Mouse (Mus musculus) limb, embryonic 13.5 days (tissue): ENCODE data around the gene Prdx3. TPM values are rescaled to one million over a fixed set of nuclear protein-coding genes. Genes with fewer than 3 reads are reported as not detected.
"Not testable (repeated sequence)": the region's sequence is repeated elsewhere in the genome, so short reads cannot be mapped to it uniquely, and the experiment has no call there.

ENCODE experiments used
- ATAC-seq: fragments of 200-750 bp; cut with Nextera tagmentation; 2 replicates; pipeline ENCODE4 v1.8.0; 2017; ENCODE audit warnings: low read depth, moderate number of reproducible peaks, moderate TSS enrichment; ENCODE audit not compliant: low FRiP score
- H3K27ac ChIP-seq: fragments of 300-500 bp; sonication (generic); 2 replicates; pipeline ENCODE4 v1.5.1; 2015; ENCODE audit warnings: inconsistent platforms, mild to moderate bottlenecking, moderate library complexity
- H3K27me3 ChIP-seq: fragments of 300-500 bp; sonication (generic); 2 replicates; pipeline ENCODE4 v1.6.1; 2015; ENCODE audit warnings: mild to moderate bottlenecking, inconsistent platforms
- H3K36me3 ChIP-seq: fragments of 300-500 bp; sonication (generic); 2 replicates; pipeline ENCODE4 v1.6.1; 2015; ENCODE audit warnings: inconsistent platforms, mild to moderate bottlenecking, moderate library complexity
- H3K4me1 ChIP-seq: fragments of 300-500 bp; sonication (generic); 2 replicates; pipeline ENCODE4 v1.6.1; 2015; ENCODE audit warnings: inconsistent platforms
- H3K4me2 ChIP-seq: fragments of 300-500 bp; sonication (generic); replicated peaks from 2 replicates; pipeline ENCODE4 v1.6.1; 2015; ENCODE audit warnings: inconsistent platforms, mild to moderate bottlenecking, moderate library complexity
- H3K4me3 ChIP-seq: fragments of 300-500 bp; sonication (generic); 2 replicates; pipeline ENCODE4 v1.5.1; 2015; ENCODE audit warnings: moderate library complexity, mild to moderate bottlenecking, inconsistent platforms
- H3K9ac ChIP-seq: fragments of 300-500 bp; sonication (generic); 2 replicates; pipeline ENCODE4 v1.6.1; 2015; ENCODE audit warnings: mild to moderate bottlenecking, inconsistent platforms
- H3K9me3 ChIP-seq: fragments of 300-500 bp; sonication (generic); 2 replicates; pipeline ENCODE4 v1.6.1; 2016; ENCODE audit warnings: inconsistent platforms
- WGBS: fragments of 180-500 bp; shearing (Covaris S2); methylation state at CpG from one replicate; pipeline ENCODE4 v1.1.7; 2015; 5-methylcytosine and 5-hydroxymethylcytosine counted together
- polyA plus RNA-seq: library from polyadenylated mRNA; unstranded; fragments of >200 nt; fragmentation: Nextera tagmentation; extraction: Ambion mirVana; gene quantifications from 2 replicates; pipeline ENCODE4 v1.2.1, GENCODE M21; 2015

Gene Prdx3
- polyA plus RNA-seq, 1 experiment from 2014 or later, result 98.4 TPM

DNA sequence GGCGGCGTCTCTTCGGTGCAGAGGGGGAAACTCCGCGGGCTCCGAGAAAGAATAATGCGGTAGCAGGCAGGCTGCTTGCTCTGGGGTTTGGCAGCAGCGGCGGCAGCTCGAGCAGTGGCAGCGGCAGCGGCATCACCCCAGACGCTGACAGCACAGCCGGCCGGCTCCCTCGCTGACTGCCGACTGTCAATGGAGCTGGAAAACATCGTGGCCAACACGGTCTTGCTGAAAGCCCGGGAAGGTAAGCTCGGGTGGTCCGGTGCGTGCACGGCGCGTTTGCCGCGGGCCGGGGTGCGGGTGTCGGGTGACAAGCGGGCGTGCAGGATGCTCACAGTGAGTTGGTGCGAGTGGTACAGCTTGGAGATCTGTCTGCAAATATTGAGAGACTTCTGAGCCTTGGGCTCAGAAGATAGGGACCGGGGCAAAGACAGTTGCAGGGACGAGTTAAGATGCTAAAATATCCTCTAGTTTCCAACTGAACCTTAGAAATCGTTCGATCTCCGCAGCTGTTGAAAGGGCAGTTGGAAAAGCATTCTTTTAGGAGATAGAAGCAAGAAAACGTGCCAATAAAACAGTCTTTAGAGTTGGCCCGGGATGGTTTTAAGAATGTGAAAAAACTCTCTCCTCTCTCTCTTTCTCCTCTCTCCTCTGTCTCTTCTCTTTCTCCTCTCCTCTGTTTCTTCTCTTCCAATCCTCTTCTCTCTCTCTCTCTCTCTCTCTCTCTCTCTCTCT is 16.2 kb upstream of the Prdx3 start:
- ATAC-seq, result peak; percentile 48
- Histone ChIP-seq H3K36me3 (no peaks in the 10 kb centered on the region), H3K27me3 (no peaks in the 10 kb centered on the region), H3K4me3 (peak overlapping the region; percentile 73), H3K9me3 (no peaks in the 10 kb centered on the region), H3K27ac (peak overlapping the region; percentile 76), H3K4me2 (peak overlapping the region; percentile 73), H3K4me1 (peaks cover 17% of the 10 kb centered on the region), H3K9ac (peak overlapping the region; percentile 80)
- WGBS, result under 1% methylated on average over 39 of the region's 41 CpGs

DNA sequence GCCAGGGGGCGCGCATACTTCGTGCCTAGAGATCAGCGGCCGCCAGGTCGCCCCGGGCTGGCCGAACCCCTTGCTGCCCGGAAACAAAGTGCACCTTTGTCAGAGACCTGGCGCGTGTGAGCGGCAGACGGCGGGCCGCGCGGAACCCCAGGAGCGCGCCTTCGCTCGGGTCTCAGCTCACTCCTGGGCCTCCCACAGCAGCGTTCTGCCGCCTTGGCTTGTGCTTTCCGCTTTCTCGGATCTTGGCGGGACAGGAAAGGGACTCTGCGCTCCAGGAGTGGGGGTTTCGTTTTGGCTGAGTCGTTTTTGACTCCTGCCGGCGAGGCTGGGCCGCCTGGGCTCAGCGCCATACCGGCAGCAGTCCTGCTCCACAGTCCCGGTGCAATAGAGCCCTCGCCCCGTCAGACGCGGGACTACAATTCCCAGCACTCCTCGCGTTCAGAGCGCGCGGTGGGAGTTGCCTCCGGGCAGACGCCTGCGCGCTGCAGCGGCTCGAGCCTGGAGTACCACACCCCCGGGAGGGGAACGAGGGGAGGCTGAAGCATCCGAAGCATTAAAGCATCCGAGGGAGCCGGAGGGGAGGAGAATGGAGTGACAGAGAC is 15.5 kb upstream of the Prdx3 start, which contains the start of gene Grk5:
TSS of gene Grk5 (plus strand) at position 36 of the 602 bp plus-strand sequence.
- Histone ChIP-seq H3K9ac (peak within 1 kb of the TSS; percentile 80), H3K27me3 (no peaks in the 10 kb centered on the region), H3K36me3 (no peaks in the 10 kb centered on the region), H3K4me1 (peaks cover 17% of the 10 kb centered on the region), H3K9me3 (no peaks in the 10 kb centered on the region), H3K27ac (peak within 1 kb of the TSS; percentile 96), H3K4me2 (peak within 1 kb of the TSS; percentile 73), H3K4me3 (peak within 1 kb of the TSS; percentile 73)
- 0% methylated on average over 55 of the region's 55 CpGs for WGBS
- peak; percentile 99 for ATAC-seq

DNA sequence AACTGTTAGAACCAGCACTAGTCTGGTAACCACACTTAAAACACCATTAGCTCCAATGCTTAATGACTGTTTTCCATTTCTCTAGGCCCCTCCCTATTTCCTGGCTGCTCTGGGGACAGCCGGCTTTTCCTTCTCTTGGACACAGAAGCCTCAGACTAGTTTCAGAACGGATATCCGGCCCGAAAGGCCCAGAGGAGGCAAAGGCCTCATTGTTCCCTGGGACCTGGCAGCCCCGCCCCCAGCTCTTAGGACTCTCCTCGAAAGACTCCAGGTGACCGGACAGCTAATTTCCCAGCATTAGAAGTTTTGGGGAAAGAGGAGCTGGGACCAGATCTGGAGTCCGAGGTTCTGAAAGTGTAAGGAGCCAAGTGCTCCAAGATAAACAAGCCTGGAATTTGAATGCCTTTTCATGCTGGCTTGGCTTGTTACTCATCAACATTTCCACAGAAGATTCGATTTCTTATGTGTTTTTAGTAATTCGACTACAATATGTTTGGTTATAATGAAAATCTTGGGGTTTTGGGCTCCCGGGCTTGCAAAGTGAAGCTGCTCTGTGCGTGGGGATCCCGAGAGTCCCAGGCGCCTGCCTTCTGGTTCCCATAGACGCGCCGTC is 14.9 kb upstream of the Prdx3 start:
- 6% methylated on average over 17 of the region's 17 CpGs for WGBS
- no peaks in the 10 kb centered on the region for H3K27me3 ChIP-seq

DNA sequence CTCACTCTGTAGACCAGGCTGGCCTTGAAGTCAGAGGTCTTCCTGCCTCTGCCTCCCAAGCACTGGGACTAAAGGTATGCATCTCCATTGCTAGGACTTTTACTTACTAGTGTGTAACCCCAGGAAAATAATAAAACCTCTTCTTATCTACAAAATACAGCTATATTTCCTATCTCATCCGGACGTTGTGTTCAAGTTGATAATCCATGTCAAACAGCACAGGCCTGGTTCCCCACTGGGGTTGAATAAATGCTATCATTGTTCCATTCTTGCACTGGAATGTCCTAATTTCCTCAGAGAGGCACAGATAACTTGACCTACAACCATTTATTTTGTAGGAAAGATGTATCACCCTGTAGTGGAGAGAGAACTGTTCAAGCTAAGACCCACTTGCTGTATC is 13.3 kb upstream of the Prdx3 start:
- Histone ChIP-seq H3K27ac (no peak overlapping the region), H3K9me3 (no peaks in the 10 kb centered on the region), H3K4me1 (peaks cover 17% of the 10 kb centered on the region), H3K9ac (no peak overlapping the region), H3K4me2 (no peak overlapping the region), H3K27me3 (no peaks in the 10 kb centered on the region), H3K36me3 (no peaks in the 10 kb centered on the region), H3K4me3 (no peak overlapping the region)
- no peak for ATAC-seq
- WGBS, result 83% methylated on average over 2 of the region's 2 CpGs

More for the DNA sequence above, 14.9 kb upstream of the Prdx3 start:
- Histone ChIP-seq H3K4me3 (peak overlapping the region; percentile 73), H3K4me1 (peaks cover 17% of the 10 kb centered on the region), H3K4me2 (peak overlapping the region; percentile 73), H3K9ac (peak overlapping the region; percentile 80), H3K27ac (peak overlapping the region; percentile 96), H3K36me3 (no peaks in the 10 kb centered on the region), H3K9me3 (no peaks in the 10 kb centered on the region)
- ATAC-seq, result no peak

DNA sequence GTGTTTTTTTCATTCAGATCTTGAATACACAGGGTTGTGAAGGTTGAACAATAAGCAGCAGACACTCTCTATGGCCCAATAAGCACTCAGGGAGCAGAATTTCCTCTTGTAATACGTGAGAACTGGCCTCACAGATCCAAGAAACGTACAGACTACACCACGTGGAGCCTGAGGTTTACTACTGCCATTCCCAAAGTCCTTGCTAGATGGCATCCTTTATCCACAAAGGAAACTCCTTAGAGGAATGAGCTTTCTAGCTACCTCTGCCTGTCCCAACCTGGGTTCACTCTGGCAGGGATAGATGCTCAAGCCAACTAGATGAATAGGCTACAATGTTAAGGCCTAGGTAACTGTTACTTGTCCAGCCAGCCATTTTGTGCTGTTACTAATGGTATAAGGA is 8.8 kb upstream of the Prdx3 start:
- Histone ChIP-seq H3K9ac (no peak overlapping the region), H3K36me3 (no peaks in the 10 kb centered on the region), H3K27ac (no peak overlapping the region), H3K4me2 (no peak overlapping the region), H3K4me1 (no peaks in the 10 kb centered on the region), H3K9me3 (no peaks in the 10 kb centered on the region), H3K4me3 (no peak overlapping the region), H3K27me3 (no peaks in the 10 kb centered on the region)
- ATAC-seq, result no peak
- 5% methylated on average over 3 of the region's 3 CpGs for WGBS

- ATAC-seq, result no peak
- H3K36me3 ChIP-seq, result peaks cover 17% of the 10 kb centered on the region
- H3K4me2 ChIP-seq, result peak overlapping the region; percentile 76
- H3K27ac ChIP-seq, result peak overlapping the region; percentile 15; the same call in 1 of the 2 replicates
- peaks cover 7% of the 10 kb centered on the region; the same call in 1 of the 2 replicates for H3K4me1 ChIP-seq
- WGBS, result 31% methylated on average over 4 of the region's 4 CpGs
- no peaks in the 10 kb centered on the region for H3K9me3 ChIP-seq
- peak overlapping the region; percentile 69 for H3K4me3 ChIP-seq
- peak overlapping the region; percentile 77; the same call in 1 of the 2 replicates for H3K9ac ChIP-seq
- no peaks in the 10 kb centered on the region for H3K27me3 ChIP-seq
Measured at GRCm38 (mm10) chr19:60873501-60873900, 855 bp downstream of the Prdx3 start.

GRCm38 (mm10) chr19:60872272-60872671 is 2.1 kb downstream of the Prdx3 start:
- Histone ChIP-seq H3K4me3 (no peak overlapping the region), H3K27ac (no peak overlapping the region), H3K9ac (no peak overlapping the region), H3K27me3 (no peaks in the 10 kb centered on the region), H3K36me3 (peaks cover 26% of the 10 kb centered on the region), H3K4me2 (no peak overlapping the region), H3K4me1 (peaks cover 7% of the 10 kb centered on the region; the same call in 1 of the 2 replicates), H3K9me3 (no peaks in the 10 kb centered on the region)
- no peak for ATAC-seq
- WGBS, result 63% methylated on average over 1 of the region's 1 CpGs

GRCm38 (mm10) chr19:60871366-60871765 is 3.0 kb downstream of the Prdx3 start:
- H3K4me1 ChIP-seq, result peaks cover 7% of the 10 kb centered on the region; the same call in 1 of the 2 replicates
- ATAC-seq, result no peak
- 92% methylated on average over 5 of the region's 5 CpGs for WGBS

GRCm38 (mm10) chr19:60870489-60870888 is 3.9 kb downstream of the Prdx3 start:
- Histone ChIP-seq H3K9ac (no peak overlapping the region), H3K27me3 (no peaks in the 10 kb centered on the region), H3K27ac (no peak overlapping the region), H3K4me3 (no peak overlapping the region), H3K4me2 (no peak overlapping the region), H3K9me3 (no peaks in the 10 kb centered on the region), H3K4me1 (peaks cover 7% of the 10 kb centered on the region; the same call in 1 of the 2 replicates), H3K36me3 (peaks cover 30% of the 10 kb centered on the region)
- no peak for ATAC-seq
- 88% methylated on average over 1 of the region's 1 CpGs for WGBS

More at GRCm38 (mm10) chr19:60871366-60871765, 3.0 kb downstream of the Prdx3 start:
- no peak overlapping the region for H3K4me2 ChIP-seq
- H3K4me3 ChIP-seq, result no peak overlapping the region
- H3K9ac ChIP-seq, result no peak overlapping the region
- peaks cover 30% of the 10 kb centered on the region for H3K36me3 ChIP-seq
- no peak overlapping the region for H3K27ac ChIP-seq
- no peaks in the 10 kb centered on the region for H3K9me3 ChIP-seq
- H3K27me3 ChIP-seq, result no peaks in the 10 kb centered on the region

- not testable (repeated sequence) for ATAC-seq, H3K4me1 ChIP-seq, H3K27me3 ChIP-seq, H3K27ac ChIP-seq, H3K4me3 ChIP-seq, H3K4me2 ChIP-seq, H3K9ac ChIP-seq, H3K9me3 ChIP-seq
- peaks cover 41% of the 10 kb centered on the region for H3K36me3 ChIP-seq
- 97% methylated on average over 4 of the region's 4 CpGs for WGBS
Measured at GRCm38 (mm10) chr19:60866169-60866568, 8.2 kb downstream of the Prdx3 start.

DNA sequence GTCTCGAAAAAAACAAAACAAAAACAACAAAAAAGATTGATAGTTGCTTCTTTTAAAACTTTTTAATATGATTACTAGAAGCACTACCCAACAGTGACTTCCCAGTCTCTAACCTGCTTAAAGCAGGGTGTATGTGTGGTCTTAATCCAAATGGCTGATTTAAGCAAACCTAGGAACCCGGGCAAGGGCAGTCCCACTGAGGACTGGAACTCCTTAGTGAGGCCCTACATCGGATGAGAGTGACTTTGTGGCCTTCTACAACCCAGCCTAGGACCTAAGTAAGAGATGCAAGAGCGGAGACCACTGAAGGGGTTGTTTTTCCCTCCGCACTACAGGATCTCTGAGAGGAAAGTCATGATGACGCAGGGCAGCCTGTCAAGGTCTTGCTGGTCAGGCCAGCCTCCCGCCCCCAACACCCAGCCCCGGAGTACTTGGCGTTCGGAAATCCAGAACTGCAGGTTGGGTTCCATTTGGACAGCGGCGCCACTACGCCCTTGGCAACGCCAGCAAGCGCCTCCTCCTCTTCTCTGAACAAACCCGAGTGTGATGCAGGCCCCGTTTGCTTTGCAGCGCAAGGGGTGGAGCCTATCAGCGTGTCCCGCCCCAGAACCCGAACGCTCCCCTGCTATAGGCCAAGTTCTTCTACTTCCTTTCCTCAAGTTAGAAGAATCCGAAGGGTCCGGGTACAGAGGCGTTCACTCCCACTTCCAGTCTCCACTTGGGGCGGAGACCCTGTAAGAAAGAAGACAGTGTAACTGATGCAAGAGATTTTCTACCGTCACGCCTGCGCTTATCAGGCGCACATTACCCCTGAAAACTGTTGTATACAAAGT is 13.3 kb downstream of the Prdx3 start, which contains the start of gene Sfxn4:
TSS of gene Sfxn4 (minus strand) at position 612 of the 833 bp plus-strand sequence.
- Histone ChIP-seq H3K36me3 (peaks cover 16% of the 10 kb centered on the region), H3K4me1 (peaks cover 4% of the 10 kb centered on the region; the same call in 1 of the 2 replicates), H3K9ac (peak within 1 kb of the TSS; percentile 71), H3K27me3 (no peaks in the 10 kb centered on the region), H3K4me3 (peak within 1 kb of the TSS; percentile 56), H3K9me3 (no peaks in the 10 kb centered on the region), H3K27ac (peak within 1 kb of the TSS; percentile 55), H3K4me2 (peak within 1 kb of the TSS; percentile 70)
- peak; percentile 100 for ATAC-seq
- 2% methylated on average over 30 of the region's 30 CpGs for WGBS
